27 mouse cellular contexts compared by ENCODE assay signal in the genomic region with DNA sequence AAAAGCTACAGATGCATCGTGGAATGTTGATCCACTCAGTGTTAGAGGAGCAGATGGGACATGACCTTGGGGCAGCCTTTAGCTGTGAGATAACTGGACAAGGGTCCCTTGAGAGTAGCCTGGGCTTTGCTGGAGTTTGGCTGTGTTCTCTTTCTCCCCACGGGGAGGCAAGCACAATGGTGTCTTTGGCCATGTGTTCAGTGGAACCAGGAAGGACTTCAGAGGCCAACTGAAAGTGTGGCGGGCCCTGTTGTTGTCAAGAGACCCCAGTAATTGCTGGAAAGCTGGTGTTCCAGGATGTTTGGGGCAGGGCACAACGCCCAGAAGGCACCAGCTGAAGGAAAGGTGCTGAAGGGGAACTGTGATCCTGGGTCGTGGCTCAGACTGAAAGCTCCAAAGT. TPM values are rescaled to one million over a fixed set of nuclear protein-coding genes. Genes with fewer than 3 reads are reported as not detected.
DNase-seq lines count a peak whose midpoint lies in the region; ATAC-seq and TF ChIP-seq lines count a peak whose summit lies in the region.
"Had no signal": no experiment of that assay in that cellular context is flagged by ENCODE, and none has a peak within 500 bp of the region (broad histone marks: within the 10 kb centered on the region; RNA-seq: fewer than 3 reads in every experiment).

No protein-coding gene starts in this region.

- no peaks in the 10 kb centered on the region for H3K36me3 ChIP-seq in hindbrain, embryonic 10.5 days
- H3K36me3 ChIP-seq in hindbrain, embryonic 16.5 days (ENCODE audit: control insufficient read depth, insufficient read depth, low read length): no peaks in the 10 kb centered on the region
- H3K36me3 ChIP-seq: hindbrain, embryonic 15.5 days; limb, embryonic 12.5 days; midbrain, embryonic 10.5 days; stomach, embryonic 15.5 days had no signal

- no peak for TF ChIP-seq CTCF in gastrocnemius, adult 2 months (IDR thresholded peaks at IDR 0.05)

- H3K27ac ChIP-seq in gastrocnemius, adult 2 months: peak overlapping the region; percentile 35; the same call in 1 of the 2 replicates
- H3K27ac ChIP-seq in hindbrain, embryonic 10.5 days: peak overlapping the region; percentile 57; the same call in 1 of the 2 replicates
- no peak overlapping the region for H3K27ac ChIP-seq in hindbrain, embryonic 16.5 days (ENCODE audit: low read depth, low read length)
- H3K27ac ChIP-seq: hindbrain, embryonic 15.5 days; layer of hippocampus, adult 2 months; limb, embryonic 12.5 days; macrophage; midbrain, embryonic 10.5 days; stomach, embryonic 15.5 days had no signal

- WGBS in hindbrain, embryonic 10.5 days: 38% methylated on average over 5 of the region's 5 CpGs
- WGBS in hindbrain, embryonic 16.5 days: 28% methylated on average over 5 of the region's 5 CpGs

- intact Hi-C loops in gastrocnemius, adult 2 months (cut with DNase I): no loop called here

- no peak overlapping the region for H3K4me2 ChIP-seq in hindbrain, embryonic 16.5 days (ENCODE audit: low read length)
- H3K4me2 ChIP-seq: hindbrain, embryonic 15.5 days; limb, embryonic 12.5 days; liver, embryonic 11.5 days; stomach, embryonic 15.5 days had no signal

- no peak for DNase-seq in gastrocnemius, adult 2 months
- DNase-seq in gastrocnemius, postnatal 25 days: no peak
- DNase-seq in hindbrain, embryonic 10.5 days (ENCODE audit: low spot score): peak; percentile 16
- peak; percentile 52 for DNase-seq in Muller cell, postnatal 12 days (ENCODE audit: inconsistent ontology term)
- peak; percentile 23 for DNase-seq in embryo, embryonic 10.5 days (ENCODE audit: low spot score)
- DNase-seq in retina, embryonic 14.5 days (ENCODE audit: low spot score): no peak
- DNase-seq: cerebellum, adult 11-12 months; cerebellum, postnatal 25 days; kidney, adult 9 months; kidney, postnatal 25 days; liver, postnatal 0 days; thymus, postnatal 25 days had no signal

- H3K9me3 ChIP-seq in hindbrain, embryonic 10.5 days: no peaks in the 10 kb centered on the region
- H3K9me3 ChIP-seq in hindbrain, embryonic 16.5 days (ENCODE audit: control insufficient read depth, low read length): no peaks in the 10 kb centered on the region
- H3K9me3 ChIP-seq: hindbrain, embryonic 15.5 days; limb, embryonic 12.5 days; midbrain, embryonic 10.5 days; stomach, embryonic 15.5 days had no signal

- no peak overlapping the region for H3K9ac ChIP-seq in hindbrain, embryonic 16.5 days (ENCODE audit: low read depth, low read length)
- H3K9ac ChIP-seq: hindbrain, embryonic 15.5 days; limb, embryonic 12.5 days; liver, postnatal 0 days; stomach, embryonic 15.5 days had no signal

- H3K27me3 ChIP-seq in hindbrain, embryonic 10.5 days (ENCODE audit: insufficient read depth, poor library complexity, severe bottlenecking): no peaks in the 10 kb centered on the region
- H3K27me3 ChIP-seq in hindbrain, embryonic 16.5 days (replicated peaks; ENCODE audit: control insufficient read depth, insufficient read depth, low read length): no peaks in the 10 kb centered on the region
- H3K27me3 ChIP-seq: hindbrain, embryonic 15.5 days; limb, embryonic 12.5 days; stomach, embryonic 15.5 days had no signal

- H3K4me3 ChIP-seq in gastrocnemius, adult 2 months: no peak overlapping the region
- H3K4me3 ChIP-seq in hindbrain, embryonic 10.5 days: no peak overlapping the region
- H3K4me3 ChIP-seq in hindbrain, embryonic 16.5 days (ENCODE audit: low read length): no peak overlapping the region
- H3K4me3 ChIP-seq: hindbrain, embryonic 15.5 days; layer of hippocampus, adult 2 months; limb, embryonic 12.5 days; midbrain, embryonic 10.5 days; myocyte; stomach, embryonic 15.5 days had no signal

- no peak for ATAC-seq in hindbrain, embryonic 16.5 days
- ATAC-seq: intestine, embryonic 16.5 days; liver, postnatal 0 days; lung, postnatal 0 days; midbrain, embryonic 16.5 days had no signal

- peaks cover 7% of the 10 kb centered on the region for H3K4me1 ChIP-seq in hindbrain, embryonic 10.5 days (replicated peaks)
- H3K4me1 ChIP-seq in hindbrain, embryonic 16.5 days (ENCODE audit: control insufficient read depth, insufficient read depth, low read depth, low read length): no peaks in the 10 kb centered on the region
- H3K4me1 ChIP-seq: hindbrain, embryonic 15.5 days; limb, embryonic 12.5 days; stomach, embryonic 15.5 days had no signal

RNA-seq across cellular contexts. Expression of a gene that starts 1.5 kb away (rescaled TPM):
- 1,000 to 10,000 TPM; 1,238 to 3,712 TPM for total RNA-seq in gastrocnemius, adult 2 months (2021)
- total RNA-seq in gastrocnemius, postnatal 25 days (2021): 1,000 to 10,000 TPM; 1,544 to 1,819 TPM
- polyA plus RNA-seq in hindbrain, embryonic 10.5 days (2016; fragmentation: Nextera tagmentation; extraction: Ambion mirVana): 0.02 TPM in 1 of 2 replicates, not detected in the other
- polyA plus RNA-seq in hindbrain, embryonic 16.5 days (2015; fragmentation: Nextera tagmentation; extraction: Ambion mirVana): 0.15 and 0.21 TPM in 2 replicates
- polyA plus RNA-seq: C2C12; embryonic facial prominence, embryonic 11.5 days; forebrain, embryonic 11.5 days; liver, embryonic 11.5 days; liver, postnatal 0 days; lung, postnatal 0 days; macrophage; stomach, embryonic 15.5 days had no signal

RNA-seq across cellular contexts. Expression of a gene that starts 30.6 kb away (rescaled TPM):
- total RNA-seq in gastrocnemius, adult 2 months (2021): 1,000 to 10,000 TPM; 1,466 to 5,880 TPM
- 1,000 to 10,000 TPM; 3,929 to 5,903 TPM for total RNA-seq in gastrocnemius, postnatal 25 days (2021)
- polyA plus RNA-seq in hindbrain, embryonic 10.5 days (2016; fragmentation: Nextera tagmentation; extraction: Ambion mirVana): not detected in 2 replicates
- 0.10 and 0.13 TPM in 2 replicates for polyA plus RNA-seq in hindbrain, embryonic 16.5 days (2015; fragmentation: Nextera tagmentation; extraction: Ambion mirVana)
- polyA plus RNA-seq: forebrain, embryonic 11.5 days; intestine, embryonic 16.5 days; lung, postnatal 0 days; macrophage; midbrain, embryonic 10.5 days had no signal

Comparison
In these comparisons a context has a peak if more than half of its experiments do, and no peak if none do; other contexts are left out.
1. DNase-seq: peak in hindbrain, embryonic 10.5 days (single experiment), Muller cell, postnatal 12 days (single experiment) and embryo, embryonic 10.5 days (single experiment); none in gastrocnemius, adult 2 months (single experiment), gastrocnemius, postnatal 25 days (single experiment) and retina, embryonic 14.5 days (single experiment).